Mouse (Mus musculus) fibroblast of lung, adult 2 months (primary cell): ENCODE measurements around the gene Ttc30b.
"Not testable (repeated sequence)": the region's sequence is repeated elsewhere in the genome, so short reads cannot be mapped to it uniquely, and the experiment has no call there.

Source experiments
- DNase-seq: peaks from one replicate; pipeline ENCODE4 v3.0.0-alpha.2; 2011; ENCODE audit warnings: low read depth

The Ttc30b gene

GRCm38 (mm10) chr2:75950685-75951084, 12.3 kb upstream of the Ttc30b start:
- DNase-seq, result no peak

DNA sequence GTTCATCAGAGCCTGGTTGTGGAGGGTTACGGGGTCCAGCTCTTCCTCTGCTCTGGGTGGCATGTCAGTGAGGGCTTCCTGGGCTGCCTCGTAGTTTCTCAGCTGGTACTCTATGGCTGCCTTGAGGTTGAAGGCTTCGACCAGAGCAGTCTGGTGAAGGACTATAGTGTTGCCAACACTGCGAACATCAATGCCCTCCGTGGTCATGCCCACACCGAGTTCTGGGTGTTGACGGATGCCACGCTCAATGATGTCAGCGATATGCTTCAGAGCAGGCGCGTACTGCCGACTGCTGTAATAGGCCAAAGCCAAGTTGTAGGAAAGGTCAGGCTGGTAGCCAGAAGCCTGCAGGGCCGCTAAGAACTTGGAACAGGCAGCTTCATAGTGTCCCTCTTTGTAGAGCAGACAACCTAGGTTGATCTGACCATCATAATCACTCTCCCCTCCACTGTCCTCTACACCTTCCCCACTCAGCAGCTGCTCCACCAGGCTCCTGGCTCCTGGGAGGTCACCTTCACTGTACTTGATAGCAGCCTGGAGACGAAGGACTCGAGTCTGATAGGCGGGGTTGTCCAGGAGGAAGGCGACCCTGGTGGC, 767 bp downstream of the Ttc30b start:
- not testable (repeated sequence) for DNase-seq

GRCm38 (mm10) chr2:75936685-75937084, 1.7 kb downstream of the Ttc30b start:
- DNase-seq, result not testable (repeated sequence)

GRCm38 (mm10) chr2:75933541-75933940, 4.8 kb downstream of the Ttc30b start:
- no peak for DNase-seq

DNA sequence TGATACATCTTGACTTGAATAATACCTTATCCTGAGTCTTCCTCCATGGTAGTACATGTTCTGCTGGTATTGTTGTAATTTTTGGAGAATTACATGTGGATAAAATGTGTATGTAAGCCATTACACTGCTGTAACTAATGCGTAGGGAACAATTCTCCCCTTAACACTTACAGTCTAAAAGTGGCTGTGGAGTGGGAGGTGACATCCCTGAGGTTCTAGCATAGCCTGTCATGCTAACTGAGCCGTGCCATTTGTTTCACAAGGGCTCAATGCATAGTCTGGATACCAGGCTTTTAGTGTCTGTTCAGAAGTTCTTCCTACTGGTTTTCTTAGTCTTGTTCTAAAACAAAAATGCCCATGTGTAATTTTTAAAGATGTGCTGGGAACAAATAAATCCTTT, 7.4 kb downstream of the Ttc30b start:
- DNase-seq, result no peak

GRCm38 (mm10) chr2:75929786-75930444, 8.5 kb downstream of the Ttc30b start:
- no peak for DNase-seq

DNA sequence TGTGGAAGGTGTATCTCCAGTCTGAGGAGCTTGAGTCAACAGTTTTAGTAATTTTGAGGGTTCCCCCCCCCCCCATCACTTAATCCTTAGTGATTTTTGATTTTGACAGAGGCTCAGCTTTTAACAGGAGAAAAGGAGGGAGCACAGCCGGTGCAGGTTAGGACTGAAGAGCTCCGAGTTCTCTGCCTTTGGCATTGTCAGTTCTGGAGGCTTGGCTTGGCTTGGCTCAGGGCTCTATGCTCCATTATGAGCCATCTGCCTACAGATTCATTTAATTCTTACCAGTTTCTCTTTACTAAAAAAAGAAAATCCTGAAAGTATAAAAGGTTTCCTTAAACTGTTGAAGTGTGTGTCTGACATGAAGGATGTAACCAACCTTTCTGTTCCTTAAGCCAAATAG, 9.2 kb downstream of the Ttc30b start:
- DNase-seq, result no peak

- no peak for DNase-seq
These were observed 10.4 kb downstream of the Ttc30b start for GRCm38 (mm10) chr2:75928011-75928410.

GRCm38 (mm10) chr2:75926061-75926460, 12.3 kb downstream of the Ttc30b start:
- DNase-seq, result no peak

DNA sequence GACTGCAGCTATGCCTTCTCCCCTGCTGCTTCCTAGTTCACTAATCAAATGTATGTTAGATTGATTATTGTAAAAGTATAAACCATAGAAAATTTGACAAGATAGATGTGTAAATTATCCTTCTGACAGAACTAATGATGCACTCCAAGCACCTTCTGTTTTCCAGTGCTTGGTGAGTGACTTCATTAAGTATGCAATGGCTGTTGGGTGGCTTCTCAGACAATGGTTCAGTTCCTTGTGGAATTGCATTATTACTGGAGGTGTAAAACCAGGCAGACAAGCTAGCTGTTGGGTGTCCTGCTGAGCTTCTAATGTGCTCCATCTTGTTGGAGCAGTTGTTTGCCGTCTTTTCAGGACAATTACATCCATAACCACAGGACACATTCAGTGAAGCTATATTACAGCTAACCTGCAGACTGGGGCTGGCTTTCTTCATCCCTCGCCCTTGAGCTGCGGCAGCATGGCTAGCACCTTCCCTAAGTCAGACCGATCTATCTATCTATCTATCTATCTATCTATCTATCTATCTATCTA, 14.5 kb downstream of the Ttc30b start:
- no peak for DNase-seq

GRCm38 (mm10) chr2:75915040-75915439, 23.3 kb downstream of the Ttc30b start:
- DNase-seq, result no peak

- no peak for DNase-seq
These were observed 31.2 kb downstream of the Ttc30b start for GRCm38 (mm10) chr2:75907142-75907541.

DNA sequence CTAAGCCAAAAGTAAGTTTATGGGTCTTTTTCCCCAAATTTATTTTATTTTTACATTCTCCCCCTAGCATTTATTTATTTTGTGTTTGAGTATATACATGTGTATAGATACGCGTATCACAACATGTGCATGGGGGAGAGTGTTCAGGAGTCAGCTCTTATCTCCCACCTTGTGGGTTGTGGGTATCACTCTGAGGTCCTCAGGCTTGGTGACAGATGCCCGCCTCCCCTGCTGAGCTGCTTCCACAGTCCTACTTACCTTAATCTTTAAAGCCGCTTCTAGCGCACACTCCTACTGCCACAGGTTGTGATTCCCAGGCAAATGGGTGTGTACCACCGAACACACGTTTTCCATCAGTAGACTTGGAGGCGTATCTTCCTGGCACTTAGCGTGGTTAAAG, 36.5 kb downstream of the Ttc30b start:
- no peak for DNase-seq

- DNase-seq, result no peak
These were observed 38.1 kb downstream of the Ttc30b start for GRCm38 (mm10) chr2:75900281-75900680.

- DNase-seq, result no peak
These were observed 42.7 kb downstream of the Ttc30b start for GRCm38 (mm10) chr2:75895711-75896110.

GRCm38 (mm10) chr2:75891981-75892380, 46.4 kb downstream of the Ttc30b start:
- DNase-seq, result no peak
